Mouse (Mus musculus) forebrain, embryonic 11.5 days (tissue): ENCODE measurements around the gene Sell. TPM values are rescaled to one million over a fixed set of nuclear protein-coding genes. Genes with fewer than 3 reads are reported as not detected.

Experiments
- ATAC-seq: fragments of 200-750 bp; cut with Nextera tagmentation; replicated peaks from 2 replicates; pipeline ENCODE4 v1.8.0; 2017; ENCODE audit warnings: moderate TSS enrichment; ENCODE audit not compliant: low FRiP score
- DNase-seq: peaks from one replicate; pipeline ENCODE4 v3.0.0-alpha.2; 2017; ENCODE audit warnings: low spot score
- H3K27ac ChIP-seq: fragments of 300-500 bp; sonication (generic); 2 replicates; pipeline ENCODE4 v1.5.1; 2014; ENCODE audit warnings: low read depth, low read length
- H3K27me3 ChIP-seq: fragments of 300-500 bp; sonication (generic); 2 replicates; pipeline ENCODE4 v1.6.1; 2014; ENCODE audit warnings: mild to moderate bottlenecking, low read length, mixed read lengths; ENCODE audit not compliant: control insufficient read depth, insufficient read depth
- H3K36me3 ChIP-seq: fragments of 300-500 bp; sonication (generic); 2 replicates; pipeline ENCODE4 v1.6.1; 2014; ENCODE audit warnings: mild to moderate bottlenecking, low read length, moderate library complexity, mixed read lengths; ENCODE audit not compliant: control insufficient read depth, insufficient read depth
- H3K4me1 ChIP-seq: fragments of 300-500 bp; sonication (generic); replicated peaks from 2 replicates; pipeline ENCODE4 v1.6.1; 2014; ENCODE audit warnings: low read length, mixed read lengths; ENCODE audit not compliant: control insufficient read depth, insufficient read depth
- H3K4me2 ChIP-seq: fragments of 300-500 bp; sonication (generic); 2 replicates; pipeline ENCODE4 v1.6.1; 2014; ENCODE audit warnings: low read depth, mild to moderate bottlenecking, low read length, moderate library complexity, mixed read lengths; ENCODE audit not compliant: severe bottlenecking
- H3K4me3 ChIP-seq: fragments of 300-500 bp; sonication (generic); 2 replicates; pipeline ENCODE4 v1.5.1; 2014; ENCODE audit warnings: low read depth, low read length
- H3K9ac ChIP-seq: fragments of 300-500 bp; sonication (generic); 2 replicates; pipeline ENCODE4 v1.6.1; 2014; ENCODE audit warnings: low read length
- H3K9me3 ChIP-seq: fragments of 300-500 bp; sonication (generic); 2 replicates; pipeline ENCODE4 v1.6.1; 2016; ENCODE audit warnings: low read length, mixed read lengths; ENCODE audit not compliant: control insufficient read depth
- WGBS: fragments of 180-500 bp; shearing (Covaris S2); extraction: QIAGEN DNeasy Blood & Tissue Kit; methylation state at CpG from one replicate; pipeline ENCODE4 v1.1.7; 2014; 5-methylcytosine and 5-hydroxymethylcytosine counted together
- polyA plus RNA-seq: library from polyadenylated mRNA; unstranded; fragments of >200 nt; fragmentation: Nextera tagmentation; extraction: Ambion mirVana; gene quantifications from 2 replicates; pipeline ENCODE4 v1.2.1, GENCODE M21; 2014

The Sell gene
- polyA plus RNA-seq, 1 experiment from 2014 or later, result not detected

DNA sequence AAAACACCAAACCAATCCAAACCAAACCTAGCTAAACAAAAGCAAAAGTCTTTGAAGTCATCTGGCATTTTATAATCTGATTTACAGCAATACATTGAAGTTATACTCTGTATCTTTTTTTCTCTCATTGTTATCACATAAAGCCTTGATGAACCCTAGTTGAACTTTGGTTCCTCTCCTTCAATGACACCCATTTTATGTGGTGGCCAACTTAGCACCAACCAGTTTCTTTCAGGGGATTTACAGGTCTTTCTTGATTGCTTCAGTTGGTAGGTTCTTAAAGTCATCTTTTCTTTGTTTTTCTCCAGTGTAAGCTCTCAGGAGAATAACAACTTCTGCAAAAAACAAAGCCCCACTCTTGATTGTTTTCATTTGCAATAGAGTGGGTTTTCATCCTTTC lies 7.5 kb downstream of the Sell start:
- H3K4me3 ChIP-seq, result no peak overlapping the region
- no peaks in the 10 kb centered on the region for H3K27me3 ChIP-seq
- no peak for ATAC-seq
- H3K4me1 ChIP-seq, result no peaks in the 10 kb centered on the region
- no peak overlapping the region for H3K27ac ChIP-seq
- H3K36me3 ChIP-seq, result no peaks in the 10 kb centered on the region
- H3K4me2 ChIP-seq, result no peak overlapping the region
- no peaks in the 10 kb centered on the region for H3K9me3 ChIP-seq
- no peak overlapping the region for H3K9ac ChIP-seq
- DNase-seq, result no peak

- Histone ChIP-seq H3K9ac (no peak overlapping the region), H3K4me1 (no peaks in the 10 kb centered on the region), H3K4me3 (no peak overlapping the region), H3K36me3 (no peaks in the 10 kb centered on the region), H3K27me3 (no peaks in the 10 kb centered on the region), H3K9me3 (no peaks in the 10 kb centered on the region), H3K4me2 (no peak overlapping the region), H3K27ac (no peak overlapping the region)
- WGBS, result 90% methylated on average over 4 of the region's 4 CpGs
- DNase-seq (no peak), ATAC-seq (no peak)
Measured at GRCm38 (mm10) chr1:164070461-164070860, 8.7 kb downstream of the Sell start.

DNA sequence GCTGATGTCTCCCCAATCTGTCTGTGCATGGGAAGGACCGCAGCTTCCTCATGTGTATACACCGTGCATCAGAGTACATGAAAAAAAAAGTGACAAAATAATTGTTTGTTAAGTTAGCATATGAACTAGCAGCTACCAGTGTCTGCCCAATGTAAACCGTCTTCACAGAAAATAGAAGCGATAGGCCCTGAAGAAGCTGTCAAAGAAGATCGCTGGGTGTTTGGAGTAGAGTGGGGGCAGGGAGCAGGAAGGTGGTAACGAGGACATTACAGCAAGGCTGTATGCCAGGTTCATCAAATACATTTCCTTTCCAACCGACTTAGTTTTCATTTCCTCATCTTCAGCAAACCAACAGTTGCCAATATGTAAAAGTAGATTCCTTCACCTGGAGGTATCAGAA lies 9.3 kb downstream of the Sell start:
- no peak overlapping the region for H3K4me3 ChIP-seq
- H3K4me2 ChIP-seq, result no peak overlapping the region
- DNase-seq (no peak), ATAC-seq (no peak)
- H3K9me3 ChIP-seq, result no peaks in the 10 kb centered on the region
- no peaks in the 10 kb centered on the region for H3K36me3 ChIP-seq
- no peaks in the 10 kb centered on the region for H3K4me1 ChIP-seq
- H3K9ac ChIP-seq, result no peak overlapping the region
- H3K27ac ChIP-seq, result no peak overlapping the region
- 89% methylated on average over 7 of the region's 7 CpGs for WGBS
- no peaks in the 10 kb centered on the region for H3K27me3 ChIP-seq

DNA sequence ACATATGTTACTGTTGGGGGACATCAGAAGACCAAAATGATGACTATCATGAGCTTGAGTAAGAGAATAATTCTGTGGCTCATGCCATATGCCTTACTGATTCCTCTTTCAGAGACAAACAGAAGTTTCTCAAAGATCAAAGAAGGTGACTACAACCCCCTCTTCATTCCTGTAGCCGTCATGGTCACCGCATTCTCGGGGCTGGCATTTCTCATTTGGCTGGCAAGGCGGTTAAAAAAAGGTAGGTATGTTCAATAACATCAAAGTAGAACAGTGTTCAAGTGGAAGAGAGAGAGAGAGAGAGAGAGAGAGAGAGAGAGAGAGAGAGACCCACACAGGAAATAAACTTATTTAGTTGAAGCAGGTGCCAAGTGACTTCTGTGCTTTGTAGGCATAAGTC lies 10.2 kb downstream of the Sell start:
- no peak overlapping the region for H3K27ac ChIP-seq
- 90% methylated on average over 4 of the region's 4 CpGs for WGBS
- ATAC-seq, result no peak
- no peak overlapping the region for H3K4me2 ChIP-seq
- H3K9me3 ChIP-seq, result no peaks in the 10 kb centered on the region
- no peaks in the 10 kb centered on the region for H3K36me3 ChIP-seq
- H3K4me3 ChIP-seq, result no peak overlapping the region
- no peak for DNase-seq
- no peaks in the 10 kb centered on the region for H3K4me1 ChIP-seq
- no peaks in the 10 kb centered on the region for H3K27me3 ChIP-seq
- no peak overlapping the region for H3K9ac ChIP-seq

DNA sequence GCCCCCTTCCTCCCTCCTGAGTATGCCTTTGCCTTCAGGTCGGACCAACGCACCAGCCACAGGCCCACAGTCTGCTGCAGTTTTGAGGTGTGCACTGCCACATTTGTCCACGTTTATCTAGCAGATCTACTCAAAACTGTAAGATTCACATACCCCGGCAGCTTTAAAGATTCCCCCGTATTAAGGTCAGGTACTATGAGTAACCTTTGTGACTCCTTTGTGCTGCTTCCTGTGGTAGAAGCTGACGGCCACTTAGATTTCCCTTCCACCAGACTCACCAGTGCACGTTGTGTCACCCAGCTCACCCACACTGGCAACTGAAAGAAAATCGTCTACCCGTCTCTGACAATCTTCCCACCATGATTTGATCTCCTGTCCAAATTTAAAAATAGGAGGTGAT lies 11.3 kb downstream of the Sell start:
- Histone ChIP-seq H3K9me3 (no peaks in the 10 kb centered on the region), H3K4me2 (no peak overlapping the region), H3K4me3 (no peak overlapping the region), H3K4me1 (no peaks in the 10 kb centered on the region), H3K36me3 (no peaks in the 10 kb centered on the region), H3K9ac (no peak overlapping the region), H3K27ac (no peak overlapping the region), H3K27me3 (no peaks in the 10 kb centered on the region)
- 91% methylated on average over 9 of the region's 9 CpGs for WGBS
- DNase-seq (no peak), ATAC-seq (no peak)

DNA sequence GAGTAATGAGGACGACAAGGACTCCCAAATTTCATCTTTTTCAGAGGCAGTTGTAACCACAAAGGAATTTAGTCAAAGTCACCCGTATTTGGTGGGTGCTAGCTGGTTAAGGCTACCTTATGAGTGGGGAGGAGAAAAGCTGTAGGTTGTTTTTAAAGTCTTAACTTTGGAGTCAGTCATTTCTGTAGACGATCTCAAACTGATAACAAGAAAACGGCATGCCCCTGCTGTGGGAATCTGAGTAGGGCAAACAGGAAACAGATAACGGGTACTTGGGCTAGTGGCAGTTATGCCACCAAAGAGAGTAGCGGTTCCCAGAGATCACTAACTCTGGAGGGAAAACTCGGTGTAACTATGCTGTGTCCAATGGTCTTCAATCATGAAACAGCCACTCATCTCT lies 12.0 kb downstream of the Sell start:
- no peaks in the 10 kb centered on the region for H3K4me1 ChIP-seq
- WGBS, result 84% methylated on average over 7 of the region's 7 CpGs
- H3K27ac ChIP-seq, result no peak overlapping the region
- ATAC-seq, result no peak
- no peak for DNase-seq
- no peaks in the 10 kb centered on the region for H3K9me3 ChIP-seq
- H3K9ac ChIP-seq, result no peak overlapping the region
- no peak overlapping the region for H3K4me3 ChIP-seq
- no peaks in the 10 kb centered on the region for H3K36me3 ChIP-seq
- H3K4me2 ChIP-seq, result no peak overlapping the region
- no peaks in the 10 kb centered on the region for H3K27me3 ChIP-seq

DNA sequence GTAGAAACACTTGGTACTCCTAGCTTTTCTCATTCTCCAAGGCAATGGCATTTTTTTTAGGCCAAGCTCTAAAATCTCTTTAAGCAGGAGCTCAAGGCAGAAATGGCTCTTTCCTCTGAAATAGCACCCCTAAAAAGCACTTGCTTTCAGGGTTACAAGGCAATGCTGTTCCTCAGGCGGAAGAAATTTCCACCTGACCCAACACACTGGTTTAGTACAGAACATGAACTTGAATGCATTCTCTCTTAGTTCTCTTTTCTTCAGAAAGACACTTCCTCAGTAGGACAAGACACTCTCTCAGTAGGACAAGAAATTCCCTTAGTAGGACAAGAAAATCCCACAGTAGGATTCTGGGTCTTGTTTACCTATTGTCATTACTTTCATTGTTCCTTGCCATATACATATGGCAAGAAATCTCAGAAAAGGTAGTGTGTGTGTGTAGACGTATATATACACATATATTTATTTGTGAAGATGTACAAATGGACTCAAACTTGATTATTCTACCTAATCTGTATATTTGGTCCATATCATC lies 12.9 kb downstream of the Sell start:
- no peak for ATAC-seq
- 87% methylated on average over 2 of the region's 2 CpGs for WGBS
- H3K9me3 ChIP-seq, result no peaks in the 10 kb centered on the region

GRCm38 (mm10) chr1:164075416-164075815 lies 13.6 kb downstream of the Sell start:
- WGBS, result 88% methylated on average over 1 of the region's 1 CpGs
- H3K4me2 ChIP-seq, result no peak overlapping the region
- no peak for DNase-seq
- ATAC-seq, result no peak
- no peaks in the 10 kb centered on the region for H3K9me3 ChIP-seq
- no peaks in the 10 kb centered on the region for H3K27me3 ChIP-seq
- H3K27ac ChIP-seq, result no peak overlapping the region
- H3K9ac ChIP-seq, result no peak overlapping the region
- H3K4me3 ChIP-seq, result no peak overlapping the region
- H3K36me3 ChIP-seq, result no peaks in the 10 kb centered on the region
- no peaks in the 10 kb centered on the region for H3K4me1 ChIP-seq

More for the DNA sequence above, 12.9 kb downstream of the Sell start:
- Histone ChIP-seq H3K4me3 (no peak overlapping the region), H3K4me1 (no peaks in the 10 kb centered on the region), H3K36me3 (no peaks in the 10 kb centered on the region), H3K9ac (no peak overlapping the region), H3K4me2 (no peak overlapping the region), H3K27ac (no peak overlapping the region), H3K27me3 (no peaks in the 10 kb centered on the region)
- no peak for DNase-seq

DNA sequence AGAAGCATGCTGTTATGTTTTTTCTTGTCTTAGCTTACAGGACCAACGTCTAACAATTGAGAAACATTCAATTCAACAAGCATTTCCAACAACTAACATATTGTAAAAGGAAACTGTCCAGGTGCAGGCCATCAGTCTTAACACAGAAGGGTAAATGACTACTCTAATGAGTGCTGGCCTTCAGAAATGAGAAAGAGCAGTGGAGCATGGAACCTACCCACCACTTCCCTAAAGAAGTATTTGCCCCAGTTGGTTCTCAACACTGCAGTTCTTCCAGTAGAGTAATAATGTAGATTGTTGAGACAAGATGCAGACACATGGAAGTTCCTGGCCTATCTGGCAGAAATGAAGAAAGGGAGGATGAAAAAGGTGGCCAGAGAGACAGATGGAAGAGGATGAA lies 14.7 kb downstream of the Sell start:
- WGBS, result 74% methylated on average over 1 of the region's 1 CpGs
- Histone ChIP-seq H3K4me2 (no peak overlapping the region), H3K4me3 (no peak overlapping the region), H3K27ac (no peak overlapping the region), H3K27me3 (no peaks in the 10 kb centered on the region), H3K4me1 (no peaks in the 10 kb centered on the region), H3K9me3 (no peaks in the 10 kb centered on the region), H3K9ac (no peak overlapping the region), H3K36me3 (no peaks in the 10 kb centered on the region)
- no peak for DNase-seq
- no peak for ATAC-seq
